ENCODE assay signal across 8 mouse cellular contexts in the genomic region with DNA sequence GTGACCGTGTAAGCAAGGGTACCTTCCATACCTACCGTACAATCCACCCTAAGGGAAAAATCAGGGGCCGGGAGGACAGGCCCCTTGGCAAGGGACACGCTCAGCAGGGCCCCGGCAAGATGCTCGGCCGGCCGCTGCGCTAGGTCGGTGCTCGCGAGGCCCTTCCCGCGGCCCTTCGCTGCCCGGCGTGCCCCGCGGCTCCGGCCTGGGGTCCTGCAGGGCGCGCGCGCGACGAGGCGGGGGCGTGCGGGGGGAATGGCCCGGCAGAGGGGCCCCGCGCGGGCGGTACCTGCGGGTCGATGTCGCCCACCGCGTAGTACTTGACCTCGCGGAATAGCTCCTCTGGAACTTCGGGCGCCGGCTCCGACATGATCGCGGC. TPM values are rescaled to one million over a fixed set of nuclear protein-coding genes. Genes with fewer than 3 reads are reported as not detected.
A peak's percentile ranks its signal among the peaks of the same experiment; 100 is the strongest.
DNase-seq lines count a peak whose midpoint lies in the region; ATAC-seq lines count a peak whose summit lies in the region.

No protein-coding gene starts in this region.

- peak overlapping the region; percentile 65 for H3K4me2 ChIP-seq in intestine, embryonic 15.5 days (replicated peaks)
- H3K4me2 ChIP-seq in limb, embryonic 11.5 days (ENCODE audit: low read depth, severe bottlenecking), result peak overlapping the region; percentile 61
- H3K4me2 ChIP-seq in midbrain, embryonic 13.5 days (replicated peaks), result peak overlapping the region; percentile 75
- H3K4me2 ChIP-seq in stomach, embryonic 15.5 days, result peak overlapping the region; percentile 65

- peak overlapping the region; percentile 77 for H3K4me3 ChIP-seq in intestine, embryonic 15.5 days (replicated peaks)
- peak overlapping the region; percentile 68 for H3K4me3 ChIP-seq in limb, embryonic 11.5 days (ENCODE audit: low read depth, low read length)
- H3K4me3 ChIP-seq in midbrain, embryonic 13.5 days (replicated peaks), result peak overlapping the region; percentile 82
- H3K4me3 ChIP-seq in stomach, embryonic 15.5 days (replicated peaks), result peak overlapping the region; percentile 66

- no peaks in the 10 kb centered on the region for H3K9me3 ChIP-seq in intestine, embryonic 15.5 days
- H3K9me3 ChIP-seq in limb, embryonic 11.5 days (ENCODE audit: control insufficient read depth, low read length), result no peaks in the 10 kb centered on the region
- H3K9me3 ChIP-seq in midbrain, embryonic 13.5 days, result no peaks in the 10 kb centered on the region
- no peaks in the 10 kb centered on the region for H3K9me3 ChIP-seq in stomach, embryonic 15.5 days

- H3K27me3 ChIP-seq in intestine, embryonic 15.5 days (replicated peaks), result no peaks in the 10 kb centered on the region
- H3K27me3 ChIP-seq in limb, embryonic 11.5 days (ENCODE audit: control insufficient read depth, insufficient read depth, low read length), result no peaks in the 10 kb centered on the region
- H3K27me3 ChIP-seq in midbrain, embryonic 13.5 days, result no peaks in the 10 kb centered on the region
- no peaks in the 10 kb centered on the region for H3K27me3 ChIP-seq in stomach, embryonic 15.5 days (replicated peaks)

- peak overlapping the region; percentile 83 for H3K9ac ChIP-seq in intestine, embryonic 15.5 days
- peak overlapping the region; percentile 90 for H3K9ac ChIP-seq in limb, embryonic 11.5 days (ENCODE audit: low read length)
- H3K9ac ChIP-seq in midbrain, embryonic 13.5 days (replicated peaks), result peak overlapping the region; percentile 90
- peak overlapping the region; percentile 61 for H3K9ac ChIP-seq in stomach, embryonic 15.5 days

- peak overlapping the region; percentile 93 for H3K27ac ChIP-seq in intestine, embryonic 15.5 days
- peak overlapping the region; percentile 89 for H3K27ac ChIP-seq in limb, embryonic 11.5 days (replicated peaks; ENCODE audit: low read depth, low read length)
- H3K27ac ChIP-seq in midbrain, embryonic 13.5 days, result peak overlapping the region; percentile 95
- H3K27ac ChIP-seq in stomach, embryonic 15.5 days, result peak overlapping the region; percentile 93

- peak; percentile 42 for DNase-seq in left cerebral cortex, adult 11 months (ENCODE audit: low spot score)
- DNase-seq in left cerebral cortex, adult 9 months (ENCODE audit: low spot score in 2 of 2), result no peak
- peak; percentile 78 for DNase-seq in embryo, embryonic 9.5 days (ENCODE audit: extremely low spot score)
- peak; percentile 84 to 87 for DNase-seq in gastrocnemius, postnatal 4 days (ENCODE audit: low spot score in 2 of 2)
- DNase-seq in limb, embryonic 11.5 days (ENCODE audit: low spot score), result peak; percentile 82

- under 1% methylated on average over 36 of the region's 47 CpGs for WGBS in intestine, embryonic 15.5 days
- WGBS in limb, embryonic 11.5 days, result under 1% methylated on average over 30 of the region's 47 CpGs
- WGBS in midbrain, embryonic 13.5 days, result under 1% methylated on average over 45 of the region's 47 CpGs
- under 1% methylated on average over 45 of the region's 47 CpGs for WGBS in stomach, embryonic 15.5 days

- H3K4me1 ChIP-seq in intestine, embryonic 15.5 days (replicated peaks), result peaks cover 11% of the 10 kb centered on the region; the same call in 1 of the 2 replicates
- H3K4me1 ChIP-seq in limb, embryonic 11.5 days (ENCODE audit: control insufficient read depth, insufficient read depth, low read length), result peaks cover 8% of the 10 kb centered on the region; the same call in 1 of the 2 replicates
- peaks cover 28% of the 10 kb centered on the region for H3K4me1 ChIP-seq in midbrain, embryonic 13.5 days (replicated peaks)
- peaks cover 10% of the 10 kb centered on the region for H3K4me1 ChIP-seq in stomach, embryonic 15.5 days

- peak; percentile 88 for ATAC-seq in intestine, embryonic 15.5 days
- ATAC-seq in limb, embryonic 11.5 days (ENCODE audit: insufficient number of reproducible peaks, low FRiP score, low TSS enrichment, low read depth), result peak; percentile 72
- peak; percentile 85 for ATAC-seq in midbrain, embryonic 13.5 days
- ATAC-seq in stomach, embryonic 15.5 days (ENCODE audit: insufficient read depth, low FRiP score, low read depth), result peak; percentile 68

- H3K36me3 ChIP-seq in intestine, embryonic 15.5 days, result peaks cover 19% of the 10 kb centered on the region
- H3K36me3 ChIP-seq in limb, embryonic 11.5 days (ENCODE audit: control insufficient read depth, insufficient read depth, low read length), result peaks cover 19% of the 10 kb centered on the region
- peaks cover 28% of the 10 kb centered on the region for H3K36me3 ChIP-seq in midbrain, embryonic 13.5 days
- peaks cover 21% of the 10 kb centered on the region for H3K36me3 ChIP-seq in stomach, embryonic 15.5 days

RNA-seq across cellular contexts. Expression of a gene that starts 0.6 kb away (rescaled TPM):
- 10 to 100 TPM; 20.8 to 22.3 TPM for total RNA-seq in gastrocnemius, postnatal 4 days (2021)
- polyA plus RNA-seq in intestine, embryonic 15.5 days (2015; fragmentation: Nextera tagmentation; extraction: Ambion mirVana), result 26.7 and 29.6 TPM in 2 replicates
- polyA plus RNA-seq in limb, embryonic 11.5 days (2014; fragmentation: Nextera tagmentation; extraction: Ambion mirVana), result 53.8 and 61.0 TPM in 2 replicates
- polyA plus RNA-seq in midbrain, embryonic 13.5 days (2015; fragmentation: Nextera tagmentation; extraction: Ambion mirVana), result 30.0 and 32.7 TPM in 2 replicates
- 28.0 and 31.3 TPM in 2 replicates for polyA plus RNA-seq in stomach, embryonic 15.5 days (2015; fragmentation: Nextera tagmentation; extraction: Ambion mirVana)

RNA-seq across cellular contexts. Expression of a gene that starts 51.0 kb away (rescaled TPM):
- not detected for total RNA-seq in gastrocnemius, postnatal 4 days (2021)
- polyA plus RNA-seq in intestine, embryonic 15.5 days (2015; fragmentation: Nextera tagmentation; extraction: Ambion mirVana), result 0.03 TPM in 1 of 2 replicates, not detected in the other
- polyA plus RNA-seq in limb, embryonic 11.5 days (2014; fragmentation: Nextera tagmentation; extraction: Ambion mirVana), result not detected in 2 replicates
- polyA plus RNA-seq in midbrain, embryonic 13.5 days (2015; fragmentation: Nextera tagmentation; extraction: Ambion mirVana), result 0.48 and 0.52 TPM in 2 replicates
- 0.03 TPM in 1 of 2 replicates, not detected in the other for polyA plus RNA-seq in stomach, embryonic 15.5 days (2015; fragmentation: Nextera tagmentation; extraction: Ambion mirVana)

Comparison
In these comparisons a context has a peak if more than half of its experiments do, and no peak if none do; other contexts are left out.
1. DNase-seq: peak in left cerebral cortex, adult 11 months (single experiment), embryo, embryonic 9.5 days (single experiment), gastrocnemius, postnatal 4 days (2 of 2) and limb, embryonic 11.5 days (single experiment); none in left cerebral cortex, adult 9 months (0 of 2).
2. Peak in every context shown above with its lines, with median percentiles within 50 percentile points of each other: ATAC-seq, H3K27ac ChIP-seq, H3K4me2 ChIP-seq, H3K4me3 ChIP-seq and H3K9ac ChIP-seq.